Mouse (Mus musculus): ENCODE measurements around the gene Mlst8. TPM values are rescaled to one million over a fixed set of nuclear protein-coding genes. Genes with fewer than 3 reads are reported as not detected.

Gene Mlst8
- polyA plus RNA-seq, 1 experiment from 2014 or later: 8.1 TPM

DNA sequence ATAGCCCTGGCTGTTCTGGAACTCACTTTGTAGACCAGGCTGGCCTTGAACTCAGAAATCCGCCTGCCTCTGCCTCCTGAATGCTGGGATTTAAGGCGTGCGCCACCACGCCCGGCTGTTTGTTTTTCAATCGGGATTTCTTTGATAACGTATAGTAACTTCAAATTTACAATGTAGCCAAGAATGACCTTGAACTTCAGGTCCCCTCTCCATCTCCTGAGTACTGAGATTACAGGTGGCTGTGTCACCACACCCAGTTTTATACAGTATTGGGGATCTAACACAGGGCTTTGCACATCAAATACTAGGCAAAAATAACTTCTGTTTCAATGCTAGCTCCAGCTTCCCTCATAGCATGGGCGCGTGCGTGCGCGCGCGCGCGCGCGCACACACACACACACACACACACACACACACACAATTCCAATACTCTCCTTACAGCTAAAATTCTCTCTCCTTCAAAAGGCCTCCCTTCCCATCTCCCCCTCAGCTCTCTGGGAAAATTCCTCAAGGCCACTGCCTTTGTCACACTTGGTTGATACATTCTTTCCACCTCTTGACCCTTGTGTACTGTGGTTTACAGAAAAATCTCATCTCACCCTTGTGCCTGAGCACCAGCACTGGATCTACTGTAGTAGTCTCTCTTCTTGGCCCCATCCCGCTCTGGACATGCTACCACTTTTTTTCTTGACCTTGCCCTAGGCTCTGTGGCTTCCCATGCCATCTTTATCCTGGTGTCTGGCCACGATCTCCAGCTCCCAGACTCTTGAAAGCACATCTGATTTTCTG is 2.3 kb upstream of the Mlst8 start:
- no peak overlapping the region for H3K9ac ChIP-seq (replicated peaks)
- H3K27me3 ChIP-seq (ENCODE audit: insufficient read depth, low read length): no peaks in the 10 kb centered on the region
- DNase-seq (no peak), ATAC-seq (no peak)
- peaks cover 10% of the 10 kb centered on the region; the same call in 1 of the 2 replicates for H3K36me3 ChIP-seq (replicated peaks; ENCODE audit: insufficient read depth, low read length)
- WGBS (ENCODE audit: insufficient replicate concordance): 89% methylated on average over 20 of the region's 20 CpGs
- no peak overlapping the region for H3K4me3 ChIP-seq (ENCODE audit: low read depth, low read length)
- H3K4me1 ChIP-seq (ENCODE audit: insufficient read depth): peaks cover 11% of the 10 kb centered on the region
- H3K9me3 ChIP-seq (ENCODE audit: low read length): no peaks in the 10 kb centered on the region
- TF ChIP-seq EP300 (IDR thresholded peaks at IDR 0.05; ENCODE audit: low read depth) (no peak), CTCF (IDR thresholded peaks at IDR 0.05; ENCODE audit: low read depth) (no peak)
- H3K27ac ChIP-seq (ENCODE audit: low read depth): no peak overlapping the region
- no peak overlapping the region for H3K4me2 ChIP-seq (ENCODE audit: low read depth, low read length)

DNA sequence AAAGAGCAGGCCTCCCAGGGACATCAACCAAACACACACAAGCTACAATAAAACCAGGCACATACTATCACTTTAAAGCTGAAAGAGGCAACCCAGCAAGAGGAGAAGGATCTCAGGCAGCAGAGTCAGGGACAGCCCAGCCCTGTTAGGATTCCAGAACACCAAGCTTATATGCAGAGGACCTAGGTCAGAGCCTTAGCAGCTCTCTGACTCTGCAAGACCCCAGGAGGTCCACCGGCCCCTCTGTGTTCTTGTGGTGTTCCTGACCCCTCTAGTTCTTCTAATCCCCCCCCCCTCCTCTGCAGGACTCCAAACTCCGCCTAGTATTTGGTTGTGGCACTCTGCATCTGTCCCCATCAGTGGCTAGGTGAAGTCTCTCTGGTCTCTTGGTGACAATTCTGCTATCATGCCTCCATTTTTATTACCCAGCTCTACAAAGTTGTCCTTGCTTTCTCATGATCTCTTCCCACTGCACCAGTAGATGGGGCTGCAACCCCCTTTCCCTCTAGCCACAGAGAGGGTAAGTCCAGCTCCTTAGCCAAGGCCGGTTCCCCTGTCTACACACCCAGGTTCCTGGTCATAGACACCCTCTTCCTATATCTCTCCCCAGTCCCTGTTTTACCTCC is 1.4 kb upstream of the Mlst8 start:
- H3K4me1 ChIP-seq (ENCODE audit: insufficient read depth): peaks cover 11% of the 10 kb centered on the region
- no peak overlapping the region for H3K9ac ChIP-seq (replicated peaks)
- H3K9me3 ChIP-seq (ENCODE audit: low read length): no peaks in the 10 kb centered on the region
- no peak overlapping the region for H3K4me3 ChIP-seq (ENCODE audit: low read depth, low read length)
- TF ChIP-seq CTCF (IDR thresholded peaks at IDR 0.05; ENCODE audit: low read depth): peak; percentile 44
- no peak for TF ChIP-seq EP300 (IDR thresholded peaks at IDR 0.05; ENCODE audit: low read depth)
- H3K27me3 ChIP-seq (ENCODE audit: insufficient read depth, low read length): no peaks in the 10 kb centered on the region
- H3K27ac ChIP-seq (ENCODE audit: low read depth): no peak overlapping the region
- DNase-seq: no peak
- H3K36me3 ChIP-seq (replicated peaks; ENCODE audit: insufficient read depth, low read length): peaks cover 19% of the 10 kb centered on the region
- ATAC-seq: no peak
- no peak overlapping the region for H3K4me2 ChIP-seq (ENCODE audit: low read depth, low read length)
- WGBS (ENCODE audit: insufficient replicate concordance): 53% methylated on average over 3 of the region's 3 CpGs

DNA sequence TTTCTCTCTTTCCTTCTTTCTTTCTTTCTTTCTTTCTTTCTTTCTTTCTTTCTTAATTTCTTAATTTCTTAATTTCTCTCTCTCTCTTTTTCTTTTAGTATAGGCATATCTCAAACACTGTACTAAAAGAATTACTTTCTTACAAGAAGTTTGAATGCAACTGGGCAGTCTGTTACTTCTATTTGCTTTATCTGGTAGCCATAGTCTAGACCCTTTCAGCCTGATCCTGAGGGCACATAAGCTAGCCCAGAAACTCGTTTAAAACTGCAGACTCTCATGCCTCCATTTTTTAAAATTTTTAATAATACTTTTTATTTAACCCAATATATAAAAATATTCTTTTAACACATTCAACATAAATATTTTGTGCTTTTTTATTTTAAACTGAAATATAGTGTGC is 553 bp upstream of the Mlst8 start:
- H3K36me3 ChIP-seq (replicated peaks; ENCODE audit: insufficient read depth, low read length): peaks cover 28% of the 10 kb centered on the region
- ATAC-seq (no peak), DNase-seq (no peak)
- H3K27me3 ChIP-seq (ENCODE audit: insufficient read depth, low read length): no peaks in the 10 kb centered on the region
- TF ChIP-seq CTCF (IDR thresholded peaks at IDR 0.05; ENCODE audit: low read depth): no peak
- TF ChIP-seq EP300 (IDR thresholded peaks at IDR 0.05; ENCODE audit: low read depth): no peak
- H3K9me3 ChIP-seq (ENCODE audit: low read length): no peaks in the 10 kb centered on the region
- WGBS (ENCODE audit: insufficient replicate concordance): 20% methylated on average over 1 of the region's 1 CpGs
- H3K4me1 ChIP-seq (ENCODE audit: insufficient read depth): peaks cover 11% of the 10 kb centered on the region
- no peak overlapping the region for H3K27ac ChIP-seq (ENCODE audit: low read depth)
- H3K4me2 ChIP-seq (ENCODE audit: low read depth, low read length): peak overlapping the region; percentile 66
- peak overlapping the region; percentile 78 for H3K4me3 ChIP-seq (ENCODE audit: low read depth, low read length)
- no peak overlapping the region; the same call in 1 of the 2 replicates for H3K9ac ChIP-seq (replicated peaks)

DNA sequence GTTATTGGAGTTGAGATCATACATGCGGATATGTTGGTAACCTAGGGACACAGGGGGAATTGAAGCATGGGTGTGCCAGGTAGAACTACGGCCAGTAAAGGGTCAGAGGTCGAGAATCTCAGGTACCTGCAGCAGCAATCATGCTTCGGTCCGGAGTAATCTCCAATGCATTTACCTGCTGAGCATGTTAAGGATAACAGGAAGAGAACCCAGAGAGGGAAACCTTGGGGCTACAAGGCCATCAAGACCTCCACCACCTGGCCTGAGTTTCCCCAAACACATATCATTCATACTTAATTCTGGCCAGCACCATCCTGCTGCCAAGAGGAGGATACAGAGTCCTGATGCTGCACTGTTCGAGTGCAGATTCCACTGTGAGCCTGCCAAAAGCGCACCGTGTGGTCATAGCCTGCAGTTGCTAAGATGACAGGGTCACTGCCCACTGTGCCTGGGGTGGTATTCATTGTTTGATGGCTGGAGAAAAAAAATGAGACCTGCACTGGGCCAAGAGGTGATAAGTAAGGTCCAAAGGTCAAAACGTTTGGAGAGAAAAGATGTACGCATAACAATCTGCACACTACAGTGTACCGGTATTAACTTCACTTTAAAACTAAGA is 785 bp downstream of the Mlst8 start:
- DNase-seq (no peak), ATAC-seq (no peak)
- Histone ChIP-seq H3K36me3 (replicated peaks; ENCODE audit: insufficient read depth, low read length) (peaks cover 36% of the 10 kb centered on the region), H3K9me3 (ENCODE audit: low read length) (no peaks in the 10 kb centered on the region), H3K4me1 (ENCODE audit: insufficient read depth) (peaks cover 11% of the 10 kb centered on the region), H3K27me3 (ENCODE audit: insufficient read depth, low read length) (no peaks in the 10 kb centered on the region), H3K27ac (ENCODE audit: low read depth) (peak overlapping the region; percentile 84), H3K9ac (replicated peaks) (peak overlapping the region; percentile 77), H3K4me2 (ENCODE audit: low read depth, low read length) (peak overlapping the region; percentile 66), H3K4me3 (ENCODE audit: low read depth, low read length) (peak overlapping the region; percentile 78)
- WGBS (ENCODE audit: insufficient replicate concordance): 40% methylated on average over 11 of the region's 11 CpGs
- TF ChIP-seq CTCF (IDR thresholded peaks at IDR 0.05; ENCODE audit: low read depth): no peak
- TF ChIP-seq EP300 (IDR thresholded peaks at IDR 0.05; ENCODE audit: low read depth): no peak

DNA sequence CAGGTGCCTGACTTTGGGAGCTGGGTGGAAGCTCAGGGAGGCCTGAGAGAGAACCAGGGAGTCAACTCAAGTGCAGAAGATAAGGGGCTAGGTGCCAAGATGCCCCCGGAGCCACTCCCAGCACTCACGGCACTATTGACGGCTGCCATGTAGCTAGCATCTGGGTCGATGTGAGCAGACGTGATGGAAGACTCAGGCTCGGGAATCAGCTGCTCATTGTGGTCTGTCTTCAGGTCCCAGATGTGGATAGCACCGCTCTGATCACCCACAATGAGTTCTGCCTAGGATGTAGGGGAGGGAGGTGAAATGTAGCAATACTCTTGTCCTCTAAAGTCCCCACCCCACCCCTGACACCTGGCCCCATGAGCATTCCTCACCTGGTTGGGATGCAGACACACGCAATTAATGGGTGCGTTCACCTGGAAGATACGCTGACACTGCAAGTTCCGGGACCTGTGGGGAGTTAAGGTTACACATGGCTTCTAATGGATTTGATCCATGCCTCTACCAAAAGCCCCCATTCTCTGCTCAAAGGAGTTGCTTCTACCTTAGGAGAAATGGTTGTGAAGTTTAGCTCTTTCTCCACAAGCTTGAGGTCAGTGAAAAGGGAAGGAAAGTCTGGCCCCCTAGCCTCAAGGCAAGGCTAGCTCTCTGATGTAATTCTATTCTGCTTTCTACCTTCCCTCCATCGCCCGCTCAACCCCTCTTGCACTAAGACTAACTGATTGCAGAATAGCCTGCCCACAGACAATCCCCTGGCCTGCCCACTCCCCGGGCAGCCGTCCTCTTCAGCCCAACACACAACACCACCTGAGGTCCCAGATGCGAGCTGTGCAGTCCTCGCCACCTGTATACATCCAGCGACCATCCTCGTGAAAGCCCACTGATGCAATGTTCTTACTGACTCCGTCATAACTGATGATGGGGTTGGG is 1.6 kb downstream of the Mlst8 start:
- Histone ChIP-seq H3K9ac (replicated peaks) (0 out of 2 replicates have a peak overlapping the region, but pooled peaks have one; percentile 77), H3K4me2 (ENCODE audit: low read depth, low read length) (peak overlapping the region; percentile 66), H3K27ac (ENCODE audit: low read depth) (peak overlapping the region; percentile 84), H3K27me3 (ENCODE audit: insufficient read depth, low read length) (no peaks in the 10 kb centered on the region), H3K9me3 (ENCODE audit: low read length) (no peaks in the 10 kb centered on the region), H3K36me3 (replicated peaks; ENCODE audit: insufficient read depth, low read length) (peaks cover 39% of the 10 kb centered on the region), H3K4me1 (ENCODE audit: insufficient read depth) (peaks cover 15% of the 10 kb centered on the region), H3K4me3 (ENCODE audit: low read depth, low read length) (peak overlapping the region; percentile 78)
- 85% methylated on average over 20 of the region's 20 CpGs for WGBS (ENCODE audit: insufficient replicate concordance)
- DNase-seq (no peak), ATAC-seq (no peak)
- TF ChIP-seq CTCF (IDR thresholded peaks at IDR 0.05; ENCODE audit: low read depth): no peak
- no peak for TF ChIP-seq EP300 (IDR thresholded peaks at IDR 0.05; ENCODE audit: low read depth)

Measured in liver, postnatal 0 days (tissue).